ENCODE assay signal across 8 mouse cellular contexts in genomic region chr15:9455241-9455640, GRCm38 (mm10). TPM values are rescaled to one million over a fixed set of nuclear protein-coding genes. Genes with fewer than 3 reads are reported as not detected.
DNase-seq lines count a peak whose midpoint lies in the region; ATAC-seq and TF ChIP-seq lines count a peak whose summit lies in the region.

No protein-coding gene starts in this region.

- intact Hi-C loops in left cerebral cortex, postnatal 14 days (cut with DNase I): loop anchor here (5.0 to 10.0 kb wide), 3 partner anchors 152 to 1010 kb away; no protein-coding TSS in a partner anchor

- H3K4me2 ChIP-seq in hindbrain, embryonic 14.5 days (replicated peaks): no peak overlapping the region

- H3K4me1 ChIP-seq in embryonic fibroblast, embryonic 13.5 days (ENCODE audit: control insufficient read depth, insufficient read depth, low read length): no peaks in the 10 kb centered on the region
- H3K4me1 ChIP-seq in hindbrain, embryonic 14.5 days (replicated peaks; ENCODE audit: control insufficient read depth, insufficient read depth, low read length): no peaks in the 10 kb centered on the region

- H3K9me3 ChIP-seq in hindbrain, embryonic 14.5 days (ENCODE audit: control insufficient read depth, low read length): no peaks in the 10 kb centered on the region

- peak; percentile 85; the same call in 1 of the 2 replicates for TF ChIP-seq CTCF in embryonic fibroblast, embryonic 13.5 days (IDR thresholded peaks at IDR 0.05; ENCODE audit: borderline replicate concordance, insufficient read depth, low read length)

- DNase-seq in cerebellum, adult 9-10 months: peak; percentile 4
- DNase-seq in cerebellum, adult 11-12 months: no peak
- DNase-seq in adrenal gland, adult 18-20 months (ENCODE audit: low spot score in 2 of 2): peak; percentile 26 to 32
- DNase-seq in hindbrain, embryonic 14.5 days (ENCODE audit: low spot score): peak; percentile 83
- peak; percentile 8 to 59 for DNase-seq in left cerebral cortex, postnatal 14 days (ENCODE audit: low spot score in 2 of 2)
- DNase-seq in mesoderm, embryonic 11.5 days (ENCODE audit: low read depth, low spot score): peak; percentile 67
- peak; percentile 10 for DNase-seq in skeletal muscle tissue, adult 2 months (ENCODE audit: low read depth, low spot score)

- H3K27ac ChIP-seq in embryonic fibroblast, embryonic 13.5 days (ENCODE audit: insufficient read depth, low read length): no peak overlapping the region
- H3K27ac ChIP-seq in hindbrain, embryonic 14.5 days: no peak overlapping the region

- no peak for TF ChIP-seq POLR2A in embryonic fibroblast, embryonic 13.5 days (IDR thresholded peaks at IDR 0.05; ENCODE audit: low read depth, low read length)

- H3K36me3 ChIP-seq in hindbrain, embryonic 14.5 days (replicated peaks; ENCODE audit: control insufficient read depth, insufficient read depth): no peaks in the 10 kb centered on the region

- peak; percentile 92 for ATAC-seq in hindbrain, embryonic 14.5 days (ENCODE audit: low FRiP score)

- H3K27me3 ChIP-seq in hindbrain, embryonic 14.5 days (ENCODE audit: control insufficient read depth, insufficient read depth, low read length): no peaks in the 10 kb centered on the region

- 78% methylated on average over 4 of the region's 4 CpGs for WGBS in hindbrain, embryonic 14.5 days

- H3K4me3 ChIP-seq in embryonic fibroblast, embryonic 13.5 days (ENCODE audit: insufficient read depth, low read length): no peak overlapping the region
- no peak overlapping the region for H3K4me3 ChIP-seq in hindbrain, embryonic 14.5 days (replicated peaks; ENCODE audit: low read length)

- H3K9ac ChIP-seq in hindbrain, embryonic 14.5 days: no peak overlapping the region

RNA-seq across cellular contexts. Expression of gene Capsl, which starts 19.4 kb away (rescaled TPM):
- not detected for total RNA-seq in adrenal gland, adult 18-20 months (2021)
- not detected in 2 replicates for polyA plus RNA-seq in embryonic fibroblast, embryonic 13.5 days (2011; ENCODE audit: insufficient read length, low read depth, missing spikeins)
- 6.4 and 6.9 TPM in 2 replicates for polyA plus RNA-seq in hindbrain, embryonic 14.5 days (2014; fragmentation: Nextera tagmentation; extraction: Ambion mirVana)
- total RNA-seq in left cerebral cortex, postnatal 14 days (2021): 1 to 10 TPM; 1.1 to 4.6 TPM
